ENCODE assay signal across 15 mouse cellular contexts in the genomic region with DNA sequence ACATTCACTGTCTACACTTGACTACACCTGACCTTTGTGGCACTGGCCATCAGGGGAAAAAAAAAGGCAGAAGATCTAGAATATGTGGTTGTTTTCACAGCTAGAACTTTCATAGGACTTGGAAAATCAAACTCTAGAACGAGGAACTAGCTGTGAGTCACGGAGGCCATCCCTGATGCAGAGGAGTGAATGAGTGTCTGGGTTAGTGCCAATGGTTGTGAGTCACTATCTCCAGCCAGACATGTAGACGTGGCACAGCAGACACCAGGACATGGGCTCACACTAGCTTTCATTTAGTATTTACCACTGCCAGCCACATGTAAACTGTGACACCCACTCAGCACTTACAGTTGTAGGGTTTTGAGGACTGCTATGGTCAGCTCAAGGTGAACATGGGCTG. TPM values are rescaled to one million over a fixed set of nuclear protein-coding genes. Genes with fewer than 3 reads are reported as not detected.
DNase-seq lines count a peak whose midpoint lies in the region; ATAC-seq lines count a peak whose summit lies in the region.
"Had no signal": no experiment of that assay in that cellular context is flagged by ENCODE, and none has a peak within 500 bp of the region (broad histone marks: within the 10 kb centered on the region; RNA-seq: fewer than 3 reads in every experiment).

No protein-coding gene starts in this region.

- DNase-seq in heart, adult 8-10 months (ENCODE audit: low spot score) = peak; percentile 14
- peak; percentile 36 for DNase-seq in urinary bladder, postnatal 25 days (ENCODE audit: low spot score)
- DNase-seq in urinary bladder, adult 2 months (ENCODE audit: low spot score) = no peak
- peak; percentile 84 to 85 for DNase-seq in adrenal gland, postnatal 36 days
- peak; percentile 56 for DNase-seq in skeletal muscle tissue, adult 2 months (ENCODE audit: low read depth, low spot score)
- DNase-seq in cerebellum, adult 9-10 months = no peak
- no peak for DNase-seq in cerebellum, postnatal 36 days
- DNase-seq: cerebellum, adult 11-12 months; liver had no signal

- H3K4me2 ChIP-seq in heart, embryonic 11.5 days = no peak overlapping the region
- H3K4me2 ChIP-seq: heart, embryonic 15.5 days; midbrain, embryonic 11.5 days had no signal

- no peak overlapping the region for H3K9ac ChIP-seq in heart, embryonic 11.5 days (ENCODE audit: low read depth, low read length)
- H3K9ac ChIP-seq: heart, embryonic 15.5 days had no signal

- no peaks in the 10 kb centered on the region for H3K4me1 ChIP-seq in heart, embryonic 11.5 days (ENCODE audit: control insufficient read depth, insufficient read depth, low read length)

- H3K27me3 ChIP-seq in heart, embryonic 11.5 days (ENCODE audit: control insufficient read depth, insufficient read depth, low read length) = no peaks in the 10 kb centered on the region
- H3K27me3 ChIP-seq: heart, embryonic 15.5 days had no signal

- WGBS in heart, embryonic 11.5 days (ENCODE audit: insufficient replicate concordance) = 72% methylated on average over 3 of the region's 3 CpGs

- H3K9me3 ChIP-seq in heart, embryonic 11.5 days (replicated peaks; ENCODE audit: control insufficient read depth, low read length) = no peaks in the 10 kb centered on the region
- H3K9me3 ChIP-seq: G1E; heart, embryonic 15.5 days had no signal

- H3K4me3 ChIP-seq in heart, embryonic 11.5 days (ENCODE audit: low read depth, low read length) = no peak overlapping the region
- H3K4me3 ChIP-seq: erythroblast, embryonic 14.5 days; heart, embryonic 15.5 days had no signal

- no peak overlapping the region for H3K27ac ChIP-seq in heart, embryonic 11.5 days (ENCODE audit: low read depth, low read length)
- H3K27ac ChIP-seq: heart, embryonic 15.5 days; kidney, postnatal 0 days had no signal

- no peaks in the 10 kb centered on the region for H3K36me3 ChIP-seq in heart, embryonic 11.5 days (ENCODE audit: control insufficient read depth, insufficient read depth, low read length)
- H3K36me3 ChIP-seq: G1E; heart, embryonic 15.5 days had no signal

- ATAC-seq in heart, embryonic 11.5 days (replicated peaks; ENCODE audit: insufficient number of reproducible peaks, low FRiP score, low TSS enrichment) = no peak

RNA-seq across cellular contexts. Expression of gene Slc9b2, which starts 8.9 kb away (rescaled TPM):
- under 1 TPM; 0.19 to 0.98 (median 0.72) TPM for total RNA-seq in heart, adult 8-10 months (2022)
- 1.0 and 1.1 TPM in 2 replicates for polyA plus RNA-seq in heart, embryonic 11.5 days (2014; fragmentation: Nextera tagmentation; extraction: Ambion mirVana)
- polyA plus RNA-seq in urinary bladder, adult 2 months (2012; rRNA removed) = 0.65 and 1.2 TPM in 2 replicates
- total RNA-seq in adrenal gland, postnatal 36 days (2021) = 1 to 10 TPM in 1 of 2 experiments, under 1 TPM in 1; 0.56 to 2.0 TPM
- total RNA-seq: G1E had no signal
- polyA plus RNA-seq: erythroblast, embryonic 14.5 days; G1E had no signal

RNA-seq across cellular contexts. Expression of gene Bdh2, which starts 17.5 kb away (rescaled TPM):
- total RNA-seq in heart, adult 8-10 months (2022) = 1 to 10 TPM; 2.7 to 7.0 (median 5.2) TPM
- polyA plus RNA-seq in heart, embryonic 11.5 days (2014; fragmentation: Nextera tagmentation; extraction: Ambion mirVana) = 3.7 and 3.8 TPM in 2 replicates
- 13.3 and 13.7 TPM in 2 replicates for polyA plus RNA-seq in urinary bladder, adult 2 months (2012; rRNA removed)
- total RNA-seq in adrenal gland, postnatal 36 days (2021) = 1 to 10 TPM; 2.2 to 3.0 TPM
- polyA plus RNA-seq: erythroblast, embryonic 14.5 days; G1E had no signal

RNA-seq across cellular contexts. Expression of gene Slc9b1, which starts 49.3 kb away (rescaled TPM):
- under 1 TPM in 2 of 4 experiments, not detected in 2; 0.50 to 0.72 TPM for total RNA-seq in heart, adult 8-10 months (2022)
- polyA plus RNA-seq in heart, embryonic 11.5 days (2014; fragmentation: Nextera tagmentation; extraction: Ambion mirVana) = 0.17 TPM in 1 of 2 replicates, not detected in the other
- polyA plus RNA-seq in urinary bladder, adult 2 months (2012; rRNA removed) = 0.16 and 0.28 TPM in 2 replicates
- total RNA-seq in adrenal gland, postnatal 36 days (2021) = under 1 TPM in 1 of 2 experiments, not detected in 1; 0.49 TPM
- polyA plus RNA-seq: erythroblast, embryonic 14.5 days; heart, embryonic 15.5 days; midbrain, embryonic 11.5 days had no signal

Comparison
In these comparisons a context has a peak if more than half of its experiments do, and no peak if none do; other contexts are left out.
1. DNase-seq: peak in heart, adult 8-10 months (single experiment), urinary bladder, postnatal 25 days (single experiment), adrenal gland, postnatal 36 days (2 of 2) and skeletal muscle tissue, adult 2 months (single experiment); none in urinary bladder, adult 2 months (single experiment), cerebellum, adult 9-10 months (single experiment) and cerebellum, postnatal 36 days (0 of 2).